Mouse (Mus musculus): ENCODE data around the gene Rap1b.
"Not testable (repeated sequence)": the region's sequence is repeated elsewhere in the genome, so short reads cannot be mapped to it uniquely, and the experiment has no call there.

Rap1b gene

GRCm38 (mm10) chr10:117845597-117846259, at the start of gene Rap1b:
Rap1b (minus strand) TSS chr10:117846035.
- DNase-seq: peak; percentile 95

GRCm38 (mm10) chr10:117895186-117895585, 49.4 kb upstream of the Rap1b start:
- DNase-seq: no peak

- no peak for DNase-seq
These were observed 48.5 kb upstream of the Rap1b start for GRCm38 (mm10) chr10:117894114-117895035.

DNA sequence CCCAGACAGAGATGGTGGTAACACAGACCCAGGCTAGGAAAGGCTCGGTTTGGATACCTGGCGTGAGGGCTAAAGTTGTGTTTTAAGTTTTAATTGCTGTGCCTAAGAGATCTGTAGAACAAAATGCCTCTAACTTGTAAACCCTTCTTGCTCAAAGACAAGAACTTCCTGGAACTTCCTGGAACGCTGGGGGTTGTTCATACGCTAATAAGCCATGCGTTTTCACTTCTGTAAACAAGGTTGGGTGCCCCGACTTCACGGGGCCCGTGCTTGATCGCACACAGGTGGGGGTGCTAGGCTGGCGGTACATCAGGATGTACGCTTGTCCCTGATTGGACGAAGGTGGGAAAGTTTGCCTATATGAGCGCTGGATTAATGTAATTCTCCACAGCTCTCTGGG, 47.3 kb upstream of the Rap1b start:
- not testable (repeated sequence) for DNase-seq

- DNase-seq: no peak
These were observed 45.5 kb upstream of the Rap1b start for GRCm38 (mm10) chr10:117891327-117891726.

- DNase-seq: no peak
These were observed 43.0 kb upstream of the Rap1b start for GRCm38 (mm10) chr10:117888822-117889221.

- DNase-seq: no peak
These were observed 39.5 kb upstream of the Rap1b start for GRCm38 (mm10) chr10:117885358-117885757.

GRCm38 (mm10) chr10:117884760-117885159, 38.9 kb upstream of the Rap1b start:
- DNase-seq: no peak

GRCm38 (mm10) chr10:117883438-117883837, 37.6 kb upstream of the Rap1b start:
- DNase-seq: no peak

- DNase-seq: no peak
These were observed 32.8 kb upstream of the Rap1b start for GRCm38 (mm10) chr10:117878628-117879027.

GRCm38 (mm10) chr10:117876801-117877200, 31.0 kb upstream of the Rap1b start:
- no peak for DNase-seq

GRCm38 (mm10) chr10:117876400-117876799, 30.6 kb upstream of the Rap1b start:
- DNase-seq: no peak

GRCm38 (mm10) chr10:117874936-117875335, 29.1 kb upstream of the Rap1b start:
- DNase-seq: no peak

- no peak for DNase-seq
These were observed 28.1 kb upstream of the Rap1b start for GRCm38 (mm10) chr10:117873952-117874351.

DNA sequence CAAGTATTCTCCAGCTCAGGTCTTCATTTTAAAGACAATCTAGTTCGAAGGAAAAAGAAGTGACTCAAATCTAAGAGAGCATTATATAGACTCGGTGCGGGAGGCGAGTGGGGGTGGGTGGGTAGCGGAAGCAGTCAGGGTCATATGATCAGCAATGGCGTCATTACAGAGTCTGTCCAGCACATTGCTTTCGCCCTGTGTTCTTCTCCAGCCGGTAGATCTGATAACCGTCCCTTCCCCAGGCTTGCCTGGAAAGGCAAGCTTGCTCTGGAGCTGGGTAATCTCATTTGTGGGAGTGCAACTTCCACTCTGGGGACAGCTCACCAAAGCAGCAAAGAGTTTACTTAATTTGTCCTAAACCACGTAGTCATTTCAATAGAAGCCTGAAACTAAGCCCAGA, 26.6 kb upstream of the Rap1b start:
- DNase-seq: no peak

GRCm38 (mm10) chr10:117867301-117867700, 21.5 kb upstream of the Rap1b start:
- DNase-seq: no peak

- no peak for DNase-seq
These were observed 20.8 kb upstream of the Rap1b start for GRCm38 (mm10) chr10:117866641-117867040.

DNA sequence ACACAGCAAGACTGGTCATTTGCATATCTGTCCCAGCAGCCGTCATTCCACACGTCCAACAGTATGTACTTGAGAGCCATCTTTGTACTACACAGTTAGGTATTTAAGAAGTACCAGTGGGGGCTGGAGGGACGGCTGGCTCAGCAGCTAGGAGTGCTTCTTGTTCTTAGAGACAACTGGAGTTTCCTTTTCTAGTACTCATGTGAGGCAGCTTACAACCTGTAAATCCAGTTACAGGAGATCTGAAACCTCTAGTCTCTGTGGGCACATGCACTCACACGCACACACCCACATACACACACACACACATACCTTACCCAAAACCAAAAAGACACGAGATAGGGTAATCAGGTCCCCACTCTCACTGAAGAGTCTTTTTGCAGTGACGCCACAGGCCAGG, 18.9 kb upstream of the Rap1b start:
- no peak for DNase-seq

- DNase-seq: no peak
These were observed 18.4 kb upstream of the Rap1b start for GRCm38 (mm10) chr10:117864251-117864650.

GRCm38 (mm10) chr10:117862014-117862580, 16.3 kb upstream of the Rap1b start:
- DNase-seq: no peak

GRCm38 (mm10) chr10:117860958-117861357, 15.1 kb upstream of the Rap1b start:
- DNase-seq: no peak

GRCm38 (mm10) chr10:117860361-117860760, 14.5 kb upstream of the Rap1b start:
- DNase-seq: no peak

DNA sequence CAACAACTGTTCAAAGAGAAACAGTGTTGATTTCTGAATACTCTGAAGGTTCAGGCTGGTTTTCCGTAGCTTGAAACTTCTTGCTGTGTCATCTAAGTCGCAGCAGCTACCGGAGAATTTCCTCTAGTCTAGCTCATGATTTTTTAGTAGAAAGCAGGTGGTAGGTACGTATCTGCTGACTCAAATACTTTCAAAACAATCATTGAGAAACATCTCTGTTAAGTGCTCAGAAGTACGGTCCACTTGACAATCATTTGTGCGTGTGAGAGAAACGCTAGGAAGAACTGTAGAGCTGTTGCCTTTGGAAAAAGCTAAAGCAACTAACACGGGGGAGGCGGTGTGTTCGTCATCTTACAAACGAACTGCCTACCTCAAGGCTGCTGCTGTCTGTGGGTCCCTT, 14.0 kb upstream of the Rap1b start:
- no peak for DNase-seq

- no peak for DNase-seq
These were observed 12.4 kb upstream of the Rap1b start for GRCm38 (mm10) chr10:117858241-117858640.
